Mouse (Mus musculus) hindbrain, embryonic 15.5 days (tissue): Measurements from ENCODE around the gene Scn3b. TPM values are rescaled to one million over a fixed set of nuclear protein-coding genes. Genes with fewer than 3 reads are reported as not detected.

Source experiments
- ATAC-seq: fragments of 200-750 bp; cut with Nextera tagmentation; 2 replicates; pipeline ENCODE4 v1.8.0; 2017; ENCODE audit warnings: low read depth, moderate number of reproducible peaks, moderate TSS enrichment; ENCODE audit not compliant: low FRiP score
- H3K27ac ChIP-seq: fragments of 300-500 bp; sonication (generic); replicated peaks from 2 replicates; pipeline ENCODE4 v1.5.1; 2015; ENCODE audit warnings: mild to moderate bottlenecking, inconsistent platforms
- H3K27me3 ChIP-seq: fragments of 300-500 bp; sonication (generic); 2 replicates; pipeline ENCODE4 v1.6.1; 2015; ENCODE audit warnings: control low read depth, inconsistent platforms
- H3K36me3 ChIP-seq: fragments of 300-500 bp; sonication (generic); 2 replicates; pipeline ENCODE4 v1.6.1; 2015; ENCODE audit warnings: control low read depth, inconsistent platforms
- H3K4me1 ChIP-seq: fragments of 300-500 bp; sonication (generic); replicated peaks from 2 replicates; pipeline ENCODE4 v1.6.1; 2015; ENCODE audit warnings: control low read depth, inconsistent platforms
- H3K4me2 ChIP-seq: fragments of 300-500 bp; sonication (generic); 2 replicates; pipeline ENCODE4 v1.6.1; 2015; ENCODE audit warnings: moderate library complexity, mild to moderate bottlenecking, inconsistent platforms
- H3K4me3 ChIP-seq: fragments of 300-500 bp; sonication (generic); 2 replicates; pipeline ENCODE4 v1.5.1; 2015; ENCODE audit warnings: mild to moderate bottlenecking, inconsistent platforms
- H3K9ac ChIP-seq: fragments of 300-500 bp; sonication (generic); 2 replicates; pipeline ENCODE4 v1.6.1; 2015; ENCODE audit warnings: inconsistent platforms
- H3K9me3 ChIP-seq: fragments of 300-500 bp; sonication (generic); 2 replicates; pipeline ENCODE4 v1.6.1; 2016; ENCODE audit warnings: control low read depth, inconsistent platforms
- WGBS: fragments of 180-500 bp; shearing (Covaris S2); methylation state at CpG from one replicate; pipeline ENCODE4 v1.1.7; 2015; 5-methylcytosine and 5-hydroxymethylcytosine counted together
- polyA plus RNA-seq: library from polyadenylated mRNA; unstranded; fragments of >200 nt; fragmentation: Nextera tagmentation; extraction: Ambion mirVana; gene quantifications from 2 replicates; pipeline ENCODE4 v1.2.1, GENCODE M21; 2015

The Scn3b gene
- polyA plus RNA-seq, 1 experiment from 2014 or later = 151 TPM

GRCm38 (mm10) chr9:40272822-40273221, 3.8 kb downstream of the Scn3b start:
- no peaks in the 10 kb centered on the region for H3K9me3 ChIP-seq
- peak overlapping the region; percentile 68; the same call in 1 of the 2 replicates for H3K4me3 ChIP-seq
- H3K27ac ChIP-seq = no peak overlapping the region
- no peaks in the 10 kb centered on the region for H3K27me3 ChIP-seq
- peak overlapping the region; percentile 65 for H3K4me2 ChIP-seq
- peaks cover 45% of the 10 kb centered on the region for H3K4me1 ChIP-seq
- WGBS = 83% methylated on average over 7 of the region's 7 CpGs
- H3K36me3 ChIP-seq = peaks cover 10% of the 10 kb centered on the region
- no peak for ATAC-seq
- H3K9ac ChIP-seq = no peak overlapping the region

- H3K4me3 ChIP-seq = no peak overlapping the region
- no peaks in the 10 kb centered on the region for H3K9me3 ChIP-seq
- peaks cover 33% of the 10 kb centered on the region for H3K4me1 ChIP-seq
- no peak overlapping the region for H3K4me2 ChIP-seq
- H3K27me3 ChIP-seq = no peaks in the 10 kb centered on the region
- WGBS = 90% methylated on average over 5 of the region's 5 CpGs
- H3K27ac ChIP-seq = no peak overlapping the region
- no peak overlapping the region for H3K9ac ChIP-seq
- ATAC-seq = no peak
- peaks cover 24% of the 10 kb centered on the region for H3K36me3 ChIP-seq
These were observed 6.9 kb downstream of the Scn3b start for GRCm38 (mm10) chr9:40275904-40276303.

- Histone ChIP-seq H3K27ac (no peak overlapping the region), H3K27me3 (no peaks in the 10 kb centered on the region), H3K4me2 (no peak overlapping the region), H3K4me3 (no peak overlapping the region), H3K36me3 (peaks cover 38% of the 10 kb centered on the region), H3K4me1 (peaks cover 19% of the 10 kb centered on the region), H3K9ac (no peak overlapping the region), H3K9me3 (no peaks in the 10 kb centered on the region)
- no peak for ATAC-seq
- 89% methylated on average over 3 of the region's 3 CpGs for WGBS
These were observed 8.7 kb downstream of the Scn3b start for GRCm38 (mm10) chr9:40277671-40278070.

GRCm38 (mm10) chr9:40279438-40279837, 10.4 kb downstream of the Scn3b start:
- WGBS = 95% methylated on average over 7 of the region's 7 CpGs
- Histone ChIP-seq H3K9me3 (no peaks in the 10 kb centered on the region), H3K36me3 (peaks cover 47% of the 10 kb centered on the region)

GRCm38 (mm10) chr9:40282968-40283367, 14.0 kb downstream of the Scn3b start:
- Histone ChIP-seq H3K9ac (no peak overlapping the region), H3K4me2 (no peak overlapping the region), H3K27me3 (no peaks in the 10 kb centered on the region), H3K27ac (no peak overlapping the region), H3K4me3 (no peak overlapping the region), H3K4me1 (no peaks in the 10 kb centered on the region), H3K36me3 (peaks cover 53% of the 10 kb centered on the region), H3K9me3 (no peaks in the 10 kb centered on the region)
- WGBS = 83% methylated on average over 7 of the region's 7 CpGs
- ATAC-seq = no peak

More at GRCm38 (mm10) chr9:40279438-40279837, 10.4 kb downstream of the Scn3b start:
- Histone ChIP-seq H3K27ac (no peak overlapping the region), H3K27me3 (no peaks in the 10 kb centered on the region), H3K4me1 (peaks cover 6% of the 10 kb centered on the region; the same call in 1 of the 2 replicates), H3K4me2 (no peak overlapping the region), H3K4me3 (no peak overlapping the region), H3K9ac (no peak overlapping the region)
- ATAC-seq = no peak

GRCm38 (mm10) chr9:40292475-40292874, 23.5 kb downstream of the Scn3b start:
- no peak overlapping the region for H3K27ac ChIP-seq
- no peak overlapping the region for H3K4me3 ChIP-seq
- WGBS = 93% methylated on average over 4 of the region's 4 CpGs
- no peak overlapping the region for H3K9ac ChIP-seq
- no peaks in the 10 kb centered on the region for H3K9me3 ChIP-seq
- H3K27me3 ChIP-seq = no peaks in the 10 kb centered on the region
- peaks cover 79% of the 10 kb centered on the region for H3K36me3 ChIP-seq
- H3K4me1 ChIP-seq = no peaks in the 10 kb centered on the region
- H3K4me2 ChIP-seq = no peak overlapping the region
- no peak for ATAC-seq

GRCm38 (mm10) chr9:40293286-40293685, 24.3 kb downstream of the Scn3b start:
- Histone ChIP-seq H3K36me3 (peaks cover 84% of the 10 kb centered on the region), H3K4me1 (no peaks in the 10 kb centered on the region), H3K4me3 (no peak overlapping the region), H3K27ac (no peak overlapping the region), H3K27me3 (no peaks in the 10 kb centered on the region), H3K4me2 (no peak overlapping the region), H3K9ac (no peak overlapping the region), H3K9me3 (no peaks in the 10 kb centered on the region)
- no peak for ATAC-seq
- 93% methylated on average over 8 of the region's 8 CpGs for WGBS

GRCm38 (mm10) chr9:40293740-40294139, 24.7 kb downstream of the Scn3b start:
- WGBS = 93% methylated on average over 5 of the region's 5 CpGs
- Histone ChIP-seq H3K4me1 (no peaks in the 10 kb centered on the region), H3K4me3 (no peak overlapping the region), H3K27ac (no peak overlapping the region), H3K36me3 (peaks cover 84% of the 10 kb centered on the region), H3K4me2 (no peak overlapping the region), H3K9me3 (no peaks in the 10 kb centered on the region), H3K27me3 (no peaks in the 10 kb centered on the region), H3K9ac (no peak overlapping the region)
- no peak for ATAC-seq

- no peak overlapping the region for H3K4me2 ChIP-seq
- H3K9ac ChIP-seq = no peak overlapping the region
- H3K27ac ChIP-seq = no peak overlapping the region
- no peaks in the 10 kb centered on the region for H3K9me3 ChIP-seq
- no peaks in the 10 kb centered on the region for H3K27me3 ChIP-seq
- ATAC-seq = no peak
- WGBS = 92% methylated on average over 5 of the region's 5 CpGs
- peaks cover 84% of the 10 kb centered on the region for H3K36me3 ChIP-seq
- no peaks in the 10 kb centered on the region for H3K4me1 ChIP-seq
- no peak overlapping the region for H3K4me3 ChIP-seq
These were observed 25.2 kb downstream of the Scn3b start for GRCm38 (mm10) chr9:40294210-40294609.

GRCm38 (mm10) chr9:40294866-40295265, 25.8 kb downstream of the Scn3b start:
- Histone ChIP-seq H3K9ac (no peak overlapping the region), H3K9me3 (no peaks in the 10 kb centered on the region), H3K4me1 (no peaks in the 10 kb centered on the region), H3K27ac (no peak overlapping the region), H3K4me2 (no peak overlapping the region), H3K4me3 (no peak overlapping the region), H3K27me3 (no peaks in the 10 kb centered on the region), H3K36me3 (peaks cover 84% of the 10 kb centered on the region)
- 91% methylated on average over 1 of the region's 1 CpGs for WGBS
- ATAC-seq = no peak

- Histone ChIP-seq H3K4me2 (no peak overlapping the region), H3K4me1 (no peaks in the 10 kb centered on the region), H3K9me3 (no peaks in the 10 kb centered on the region), H3K27me3 (no peaks in the 10 kb centered on the region), H3K36me3 (peaks cover 82% of the 10 kb centered on the region), H3K9ac (no peak overlapping the region), H3K4me3 (no peak overlapping the region), H3K27ac (no peak overlapping the region)
- no peak for ATAC-seq
- 91% methylated on average over 5 of the region's 5 CpGs for WGBS
These were observed 27.2 kb downstream of the Scn3b start for GRCm38 (mm10) chr9:40296251-40296650.

- 93% methylated on average over 9 of the region's 9 CpGs for WGBS
These were observed 29.0 kb downstream of the Scn3b start for GRCm38 (mm10) chr9:40297969-40298368.

GRCm38 (mm10) chr9:40299323-40299722, 30.3 kb downstream of the Scn3b start:
- no peak overlapping the region for H3K4me2 ChIP-seq
- peaks cover 90% of the 10 kb centered on the region for H3K36me3 ChIP-seq
- H3K4me3 ChIP-seq = no peak overlapping the region
- ATAC-seq = no peak
- no peaks in the 10 kb centered on the region for H3K9me3 ChIP-seq
- no peaks in the 10 kb centered on the region for H3K27me3 ChIP-seq
- no peak overlapping the region for H3K9ac ChIP-seq
- no peaks in the 10 kb centered on the region for H3K4me1 ChIP-seq
- 98% methylated on average over 7 of the region's 7 CpGs for WGBS
- H3K27ac ChIP-seq = no peak overlapping the region

More at GRCm38 (mm10) chr9:40297969-40298368, 29.0 kb downstream of the Scn3b start:
- Histone ChIP-seq H3K4me1 (no peaks in the 10 kb centered on the region), H3K4me3 (no peak overlapping the region), H3K4me2 (no peak overlapping the region), H3K9me3 (no peaks in the 10 kb centered on the region), H3K27me3 (no peaks in the 10 kb centered on the region), H3K27ac (no peak overlapping the region), H3K9ac (no peak overlapping the region), H3K36me3 (peaks cover 90% of the 10 kb centered on the region)
- no peak for ATAC-seq
